Mouse (Mus musculus) cerebellum, postnatal 10 days (tissue): Measurements from ENCODE around the gene Kcnj9.

Experiments used
- DNase-seq, 2 experiments: peaks; one replicate each; pipeline ENCODE4 v3.0.0; 2021; ENCODE audit warnings: mixed read lengths in 2 of 2

The Kcnj9 gene

GRCm38 (mm10) chr1:172311921-172312767, 17.0 kb downstream of the Kcnj9 start:
- DNase-seq, result peak; percentile 95 to 97

DNA sequence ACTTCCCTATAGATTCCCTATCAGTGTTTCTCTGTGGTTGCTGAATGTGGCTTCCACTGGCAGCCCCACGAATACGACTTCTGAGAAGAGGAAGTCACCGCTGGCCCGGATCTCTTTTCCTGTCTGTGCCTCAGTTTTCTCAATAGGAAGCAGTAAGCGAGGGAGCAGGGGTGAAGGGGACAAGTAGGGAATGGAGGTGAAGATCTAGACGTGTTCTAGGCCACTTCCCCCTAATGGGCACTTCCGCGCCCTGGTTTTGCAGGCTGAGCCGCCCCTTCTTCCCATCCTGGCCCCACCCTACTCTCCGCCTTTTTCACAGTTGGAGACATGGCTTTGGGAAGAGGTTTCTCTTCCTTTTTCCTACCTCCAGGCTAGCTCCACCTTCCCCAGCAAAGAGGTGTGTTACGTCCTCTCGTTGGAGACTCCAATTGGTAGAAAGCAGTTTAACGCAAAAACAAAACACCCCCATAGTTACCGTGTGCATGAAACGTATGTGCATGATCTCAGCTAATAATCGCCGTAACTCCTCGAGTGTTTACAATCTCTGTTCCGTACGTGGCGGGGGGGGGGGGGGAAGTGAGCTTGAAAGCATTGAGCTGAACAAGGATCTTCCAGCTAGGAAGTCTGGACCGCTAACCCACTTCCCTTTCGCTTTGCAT, 17.7 kb downstream of the Kcnj9 start:
- DNase-seq, result peak; percentile 82

GRCm38 (mm10) chr1:172309699-172310398, 19.3 kb downstream of the Kcnj9 start:
- DNase-seq, result peak; percentile 98 to 99

DNA sequence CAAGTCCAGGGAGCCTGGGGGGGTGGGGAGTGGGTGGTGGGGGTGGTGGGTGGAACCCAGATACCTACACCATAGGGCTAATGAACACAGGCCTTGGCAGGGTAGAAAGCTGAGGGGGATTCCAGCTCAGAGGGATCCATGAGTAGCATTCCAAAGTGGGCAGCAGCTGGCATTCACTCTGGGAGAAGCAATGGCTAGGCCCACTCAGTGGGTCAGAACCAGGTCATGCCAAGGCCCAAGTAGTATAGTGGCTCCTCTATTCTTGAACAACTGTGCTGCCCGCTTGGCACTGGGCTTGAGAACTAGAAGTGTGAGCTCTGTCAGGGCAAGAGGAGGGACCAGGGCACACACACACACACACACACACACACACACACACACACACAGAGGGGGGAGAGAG, 20.7 kb downstream of the Kcnj9 start:
- peak in 1 of 2 experiments; percentile 41 for DNase-seq

DNA sequence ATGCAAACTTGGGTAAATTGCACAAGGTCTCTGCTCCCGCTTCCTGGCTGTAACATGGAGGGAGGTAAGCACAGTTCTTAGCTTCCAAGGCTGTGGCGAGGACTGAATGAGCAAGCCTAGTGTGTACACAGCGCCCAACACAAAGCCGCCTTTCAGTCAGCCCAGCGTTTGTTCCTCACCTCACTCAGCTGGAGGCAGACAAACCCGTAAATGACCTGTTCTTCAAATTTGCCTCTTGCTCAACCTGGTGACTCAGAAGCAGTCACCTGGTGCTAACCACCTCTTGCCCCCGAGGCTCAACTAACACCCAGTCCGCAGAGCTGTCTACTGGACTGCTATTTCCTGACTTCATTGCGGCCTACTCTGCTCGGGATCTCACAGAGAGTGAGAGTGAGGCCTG, 21.2 kb downstream of the Kcnj9 start:
- no peak for DNase-seq

DNA sequence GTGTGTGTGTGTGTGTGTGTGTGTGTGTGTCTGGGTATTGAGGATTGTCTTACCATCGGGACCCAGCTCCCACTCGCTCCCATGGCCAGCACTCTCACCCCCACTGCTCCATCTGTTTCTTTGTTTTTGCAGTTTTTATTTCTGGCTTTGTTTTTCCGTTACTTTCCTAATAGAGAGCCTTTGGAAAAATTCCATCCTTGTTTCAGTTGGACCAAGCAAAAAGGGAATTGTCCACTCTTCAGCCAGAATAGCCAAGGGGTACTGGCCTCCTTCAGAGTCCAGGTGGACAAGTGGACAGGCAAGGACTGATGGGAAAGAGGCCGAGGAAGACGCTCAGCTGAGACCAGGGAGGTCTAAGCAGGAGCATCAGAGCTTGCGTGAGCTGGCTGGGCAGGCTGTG, 22.2 kb downstream of the Kcnj9 start:
- DNase-seq, result peak in 1 of 2 experiments; percentile 42

DNA sequence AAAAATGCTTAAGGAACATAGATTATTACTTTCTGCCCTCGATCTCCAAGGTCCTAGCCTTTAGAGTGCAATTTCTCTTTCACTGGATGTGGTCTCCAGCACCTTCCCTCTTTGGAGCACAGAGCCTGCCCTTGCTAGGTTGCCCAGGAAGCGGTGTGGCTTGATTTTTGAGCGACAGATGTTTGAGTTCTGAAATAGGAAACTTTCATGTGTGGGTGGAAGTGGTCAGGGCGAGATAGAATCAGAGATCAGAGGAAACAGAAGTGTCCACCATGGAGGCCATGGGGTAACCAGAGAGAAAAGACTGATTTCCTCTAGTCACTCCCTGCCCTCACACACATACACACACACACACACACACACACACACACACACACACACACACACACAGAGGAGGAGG, 22.9 kb downstream of the Kcnj9 start:
- no peak for DNase-seq

GRCm38 (mm10) chr1:172305635-172306034, 23.5 kb downstream of the Kcnj9 start:
- peak in 1 of 2 experiments; percentile 35 for DNase-seq

GRCm38 (mm10) chr1:172305153-172305552, 24.0 kb downstream of the Kcnj9 start:
- DNase-seq, result no peak

DNA sequence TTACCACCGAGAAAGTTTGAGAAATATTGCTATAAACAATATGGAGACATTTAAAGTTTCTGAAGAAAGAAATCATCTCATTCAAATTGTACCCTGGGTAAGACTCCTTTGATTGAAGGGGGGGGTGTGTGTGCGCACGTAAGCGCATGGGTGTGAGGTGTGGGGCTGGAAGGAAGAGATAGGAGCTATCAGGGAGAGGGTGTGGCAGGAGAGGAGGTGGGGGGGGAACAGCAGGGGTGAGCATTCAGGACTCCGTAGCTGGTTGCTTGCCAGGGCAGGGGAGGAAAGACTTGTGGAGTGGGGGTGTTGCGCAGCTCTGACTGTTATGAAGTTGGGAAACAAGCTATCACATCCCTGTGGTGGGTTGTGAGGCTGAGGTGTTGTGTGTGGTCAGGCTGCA, 24.7 kb downstream of the Kcnj9 start:
- DNase-seq, result peak in 1 of 2 experiments; percentile 21

GRCm38 (mm10) chr1:172302851-172303250, 26.3 kb downstream of the Kcnj9 start:
- no peak for DNase-seq

- no peak for DNase-seq
Observed at GRCm38 (mm10) chr1:172302311-172302710, 26.8 kb downstream of the Kcnj9 start.

GRCm38 (mm10) chr1:172301180-172301579, 27.9 kb downstream of the Kcnj9 start:
- no peak for DNase-seq

DNA sequence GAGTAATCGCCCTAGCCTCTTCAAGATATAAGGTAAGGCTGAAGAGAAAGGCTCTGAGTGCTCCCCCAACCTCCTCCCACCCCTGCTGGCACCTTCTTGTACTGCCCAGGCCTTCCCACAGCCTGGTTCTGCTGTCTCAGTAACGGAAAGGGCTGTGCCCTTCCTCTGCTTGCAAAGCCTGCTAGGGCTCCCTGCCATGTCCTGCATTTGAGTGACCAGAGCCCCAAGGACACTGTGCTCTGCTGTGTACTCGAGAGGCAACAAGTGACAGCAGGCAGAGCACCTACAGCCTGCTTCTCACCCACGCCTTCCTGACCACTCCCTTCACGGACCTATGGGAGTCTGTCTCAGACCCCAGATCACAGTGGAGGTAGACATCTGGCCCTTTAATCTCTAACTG, 28.9 kb downstream of the Kcnj9 start:
- peak in 1 of 2 experiments; percentile 53 for DNase-seq

DNA sequence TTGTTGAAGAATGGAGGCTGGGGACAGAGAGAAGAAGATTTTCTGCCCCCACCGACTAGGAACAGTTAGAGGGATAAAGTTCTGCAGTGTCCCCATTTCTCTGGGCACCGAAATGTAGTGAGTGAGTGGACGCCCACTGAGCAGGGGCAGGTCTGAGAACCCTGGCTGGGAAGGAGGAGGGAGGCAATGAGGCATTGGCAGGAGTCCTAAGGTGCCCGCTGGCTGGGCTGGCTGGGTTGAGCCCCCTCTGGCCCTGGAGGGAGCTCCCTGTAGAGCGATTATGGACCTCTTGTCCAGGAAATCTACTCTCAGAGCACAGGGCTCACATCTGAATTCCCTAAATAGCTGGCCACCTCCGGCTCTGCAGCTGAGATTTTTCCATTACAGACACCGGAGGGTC, 29.6 kb downstream of the Kcnj9 start:
- peak in 1 of 2 experiments; percentile 48 for DNase-seq

GRCm38 (mm10) chr1:172297611-172298537, 31.2 kb downstream of the Kcnj9 start, which contains the start of gene Atp1a2:
Atp1a2 (minus strand) TSS chr1:172298064.
- DNase-seq, result peak; percentile 42 to 61

- DNase-seq, result peak; percentile 62 to 64
Observed at GRCm38 (mm10) chr1:172296816-172297510, 32.2 kb downstream of the Kcnj9 start.

GRCm38 (mm10) chr1:172295751-172296197, 33.3 kb downstream of the Kcnj9 start:
- DNase-seq, result peak; percentile 55 to 76

GRCm38 (mm10) chr1:172293449-172293848, 35.7 kb downstream of the Kcnj9 start:
- no peak for DNase-seq

- no peak for DNase-seq
Observed at GRCm38 (mm10) chr1:172292880-172293279, 36.2 kb downstream of the Kcnj9 start.

- DNase-seq, result no peak
Observed at GRCm38 (mm10) chr1:172289617-172289946, 39.5 kb downstream of the Kcnj9 start.
